Mouse (Mus musculus) hematopoietic multipotent progenitor cell, adult 10-12 weeks (in vitro differentiated cells): ENCODE data around the gene Mllt11. TPM values are rescaled to one million over a fixed set of nuclear protein-coding genes. Genes with fewer than 3 reads are reported as not detected.

ENCODE experiments used
- polyA plus RNA-seq: library from polyadenylated mRNA; stranded (reverse); fragments of >175 nt; gene quantifications from 2 replicates; pipeline ENCODE4 v1.2.3, GENCODE M21; 2012; ENCODE audit warnings: low replicate concordance

The Mllt11 gene
- polyA plus RNA-seq, result 6.9 and 11.0 TPM in 2 replicates

GRCm38 (mm10) chr3:95231298-95232221, at the start of gene Mllt11:
Mllt11 (minus strand) TSS chr3:95232171.

DNA sequence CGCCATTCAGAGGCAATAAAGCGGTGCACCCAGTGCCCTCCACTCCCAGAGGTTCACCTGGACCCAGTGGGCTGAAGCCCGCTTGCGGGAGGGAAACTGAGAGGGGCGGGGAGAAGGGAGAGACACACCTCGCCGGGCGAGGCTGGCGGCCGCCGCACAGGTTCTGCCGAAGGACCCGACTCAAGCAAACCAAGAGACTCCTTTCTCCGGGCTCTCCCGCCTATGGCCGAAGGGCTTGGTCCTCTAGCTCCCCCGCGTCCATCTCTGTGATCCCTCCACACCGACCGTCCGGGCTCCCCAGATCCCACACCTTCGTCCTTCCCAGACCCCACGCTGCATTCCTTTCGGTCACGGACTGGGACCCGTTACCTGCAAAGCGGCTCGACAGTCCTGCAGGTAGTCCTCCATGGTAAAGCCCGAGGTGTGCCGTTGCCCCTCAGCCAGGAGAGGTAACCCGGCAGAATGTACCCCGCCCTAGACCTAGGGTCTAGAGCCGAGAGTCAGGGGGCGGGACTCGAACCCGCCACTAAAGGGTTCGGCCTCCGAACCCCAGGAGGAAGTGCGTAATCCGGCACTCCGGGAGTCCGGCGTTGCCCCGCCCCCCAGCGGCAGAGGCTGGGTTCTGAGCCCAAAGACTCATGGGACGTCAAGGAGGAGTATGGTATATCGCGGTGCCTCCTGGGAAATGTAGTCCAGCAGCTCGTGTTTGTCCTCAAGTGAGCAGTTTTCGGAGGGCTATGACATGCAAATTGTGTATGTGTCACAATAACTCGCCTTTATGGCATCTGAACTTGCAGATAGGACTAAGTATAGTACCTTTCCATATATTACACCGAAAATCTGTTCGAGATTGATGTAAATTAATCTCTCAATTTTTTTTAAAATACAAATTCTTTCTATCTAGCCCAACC, 49.5 kb upstream of the Mllt11 start, which contains the start of the genes Mindy1 and Prune1:
TSS of gene Mindy1 (plus strand) at position 130 of the 911 bp plus-strand sequence.
TSS of gene Prune1 (minus strand) at position 861 of the 911 bp plus-strand sequence.

DNA sequence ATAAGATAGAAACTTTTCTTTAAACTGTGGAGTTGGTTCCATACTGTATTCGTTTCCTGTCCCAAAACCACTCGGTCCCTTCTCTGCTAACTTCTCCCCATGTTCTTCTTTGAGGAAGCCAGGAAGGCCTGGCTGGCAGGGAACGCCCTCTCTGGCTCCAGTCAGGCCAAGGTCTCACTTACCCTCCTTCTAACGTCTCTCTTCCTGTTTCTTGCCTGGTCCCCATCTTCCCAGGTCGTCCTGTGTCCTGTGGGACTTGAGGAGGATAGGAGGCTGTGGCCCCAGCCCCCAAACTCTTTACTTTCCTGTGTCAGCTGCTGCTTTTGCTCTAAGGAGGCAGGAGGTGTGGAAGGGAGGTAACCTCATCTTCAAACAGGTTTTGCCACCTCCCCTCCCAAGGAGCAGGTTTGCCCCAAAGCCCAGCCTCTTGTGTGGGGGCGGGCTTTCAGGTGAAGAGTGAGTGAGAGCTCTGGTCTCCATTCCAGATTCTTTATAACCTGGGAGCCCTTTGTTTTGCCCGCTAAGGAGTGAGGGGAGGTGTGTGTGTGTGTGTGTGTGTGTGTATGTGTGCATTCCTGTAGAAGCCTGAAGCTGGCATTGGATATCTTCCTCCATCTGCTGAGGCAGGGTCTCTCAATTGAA, 18.9 kb upstream of the Mllt11 start, which contains the start of gene Bnipl:
TSS of gene Bnipl (minus strand) at position 411 of the 642 bp plus-strand sequence.

GRCm38 (mm10) chr3:95241498-95241897, 9.5 kb upstream of the Mllt11 start, which contains the start of gene Gm128:
Gm128 (minus strand) TSS chr3:95241598.

DNA sequence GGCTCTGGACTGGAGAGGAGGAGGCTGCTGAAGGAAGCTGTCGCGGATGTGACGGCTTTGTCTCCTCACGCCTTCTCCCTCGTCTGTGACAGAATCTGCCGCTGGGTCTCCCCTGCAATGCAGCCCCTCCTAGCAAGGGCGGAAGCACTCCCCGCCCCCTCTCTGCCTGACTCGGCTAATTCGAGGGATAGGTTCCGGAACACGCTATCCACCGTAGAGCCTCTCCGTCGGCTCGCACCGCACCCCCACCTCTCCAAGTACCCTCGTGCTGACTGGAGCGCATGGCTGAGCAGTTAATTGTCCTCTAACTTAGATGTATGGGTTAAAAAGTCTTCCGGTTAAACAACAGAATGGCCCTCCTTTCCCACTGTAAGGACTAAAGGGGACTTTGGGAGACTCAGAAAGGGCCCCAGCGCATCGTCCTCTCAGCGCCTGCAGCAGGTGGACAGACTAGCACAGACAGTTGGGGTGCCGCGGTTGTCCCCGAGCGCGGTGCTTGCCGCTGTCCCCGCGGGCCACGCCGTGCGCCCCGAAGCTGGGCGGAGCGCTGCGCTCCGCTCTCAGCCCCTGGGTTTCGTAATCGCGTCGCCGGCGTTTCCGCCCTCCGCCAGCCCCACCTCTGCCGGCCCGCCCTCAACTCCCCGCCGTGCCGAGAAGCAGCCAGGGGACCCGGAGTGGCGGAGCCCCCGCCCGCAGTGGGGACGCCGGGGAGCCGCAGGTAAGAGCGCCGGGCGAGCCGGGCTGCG, 3.6 kb downstream of the Mllt11 start, which contains the start of gene Cdc42se1:
TSS of gene Cdc42se1 (plus strand) at position 585 of the 746 bp plus-strand sequence.

GRCm38 (mm10) chr3:95217255-95218134, 14.5 kb downstream of the Mllt11 start, which contains the start of gene Gabpb2:
Gabpb2 (minus strand) TSS chr3:95217916.

Other genes with a start within 250 kb of the Mllt11 start
- 32.8 and 36.3 TPM in 2 replicates for gene Zfp687, start 216.7 kb downstream of the Mllt11 start, polyA plus RNA-seq
- 47.7 and 87.6 TPM in 2 replicates for gene Psmd4, start 189.6 kb downstream of the Mllt11 start, polyA plus RNA-seq
- gene Pip5k1a, start 125.2 kb downstream of the Mllt11 start, polyA plus RNA-seq, result 14.2 and 15.7 TPM in 2 replicates
- 140 and 262 TPM in 2 replicates for gene Vps72, start 121.1 kb downstream of the Mllt11 start, polyA plus RNA-seq
- 0.58 and 0.82 TPM in 2 replicates for gene Tmod4, start 107.7 kb downstream of the Mllt11 start, polyA plus RNA-seq
- gene Scnm1, start 98.2 kb downstream of the Mllt11 start, polyA plus RNA-seq, result 6.6 and 11.8 TPM in 2 replicates
- 3.3 and 6.5 TPM in 2 replicates for gene Lysmd1, start 98.1 kb downstream of the Mllt11 start, polyA plus RNA-seq
- 29.6 and 79.9 TPM in 2 replicates for gene Tnfaip8l2, start 89.8 kb downstream of the Mllt11 start, polyA plus RNA-seq
- gene Sema6c, start 71.7 kb downstream of the Mllt11 start, polyA plus RNA-seq, result 1.1 and 3.6 TPM in 2 replicates
- 3.9 and 10.3 TPM in 2 replicates for gene Gabpb2, start 14.3 kb downstream of the Mllt11 start, polyA plus RNA-seq
- gene Cdc42se1, start 3.4 kb downstream of the Mllt11 start, polyA plus RNA-seq, result 386 and 443 TPM in 2 replicates
- gene Gm128, start 9.4 kb upstream of the Mllt11 start, polyA plus RNA-seq, result 0.49 TPM in 1 of 2 replicates, not detected in the other
- not detected in 2 replicates for gene Bnipl, start 19.0 kb upstream of the Mllt11 start, polyA plus RNA-seq
- 71.0 and 165 TPM in 2 replicates for gene Mindy1, start 49.2 kb upstream of the Mllt11 start, polyA plus RNA-seq
- 1.8 and 3.6 TPM in 2 replicates for gene Prune1, start 49.9 kb upstream of the Mllt11 start, polyA plus RNA-seq
- gene Anxa9, start 75.0 kb upstream of the Mllt11 start, polyA plus RNA-seq, result 0.63 and 0.64 TPM in 2 replicates
- 194 and 233 TPM in 2 replicates for gene Cers2, start 82.6 kb upstream of the Mllt11 start, polyA plus RNA-seq
- gene Setdb1, start 125.0 kb upstream of the Mllt11 start, polyA plus RNA-seq, result 10.9 and 12.9 TPM in 2 replicates
- not detected in 2 replicates for gene 4930558C23Rik, start 170.7 kb upstream of the Mllt11 start, polyA plus RNA-seq
- gene Arnt, start 202.2 kb upstream of the Mllt11 start, polyA plus RNA-seq, result 32.9 and 52.8 TPM in 2 replicates